Mouse (Mus musculus): ENCODE results near the gene Ptprn2.

DNA sequence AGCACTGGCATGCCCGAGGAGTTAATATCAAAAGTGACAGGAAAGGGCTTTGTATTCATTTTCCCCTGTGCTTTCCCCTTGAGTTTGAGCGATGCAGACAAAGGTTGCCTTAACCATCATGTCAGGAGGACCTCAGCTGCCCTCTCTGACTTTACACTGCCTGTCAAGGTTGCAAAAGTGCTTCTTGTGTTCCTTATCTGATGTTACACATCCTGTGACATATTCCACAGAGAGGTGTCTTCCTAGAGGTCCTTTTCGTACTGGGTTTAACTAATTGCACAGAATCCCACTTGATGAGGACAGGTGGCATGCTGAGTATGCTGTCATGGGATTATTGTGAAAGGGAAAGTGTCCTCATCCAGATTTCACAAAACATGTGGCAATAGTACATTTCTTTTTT lies 16.4 kb upstream of the Ptprn2 start:
- TF ChIP-seq USF1 (IDR thresholded peaks at IDR 0.05; ENCODE audit: low read depth), result no peak
- no peak for TF ChIP-seq POLR2A (IDR thresholded peaks at IDR 0.05; ENCODE audit: insufficient read length, low read depth)
- TF ChIP-seq REST (IDR thresholded peaks at IDR 0.05; ENCODE audit: insufficient read depth, insufficient read length), result no peak
- TF ChIP-seq E2F4 (IDR thresholded peaks at IDR 0.05; ENCODE audit: insufficient read depth), result no peak
- no peak for TF ChIP-seq TCF3 (IDR thresholded peaks at IDR 0.05; ENCODE audit: insufficient read length, low read depth)
- TF ChIP-seq CEBPB (IDR thresholded peaks at IDR 0.05; ENCODE audit: insufficient read depth, poor library complexity, severe bottlenecking), result no peak
- TF ChIP-seq MYOG (IDR thresholded peaks at IDR 0.05; ENCODE audit: control insufficient read depth in 1 of 3, insufficient read depth in 1 of 3, insufficient read length in 2 of 3, low read depth in 2 of 3), result no peak
- TF ChIP-seq MYOD1 (IDR thresholded peaks at IDR 0.05; ENCODE audit: control insufficient read depth in 1 of 3, insufficient read length in 2 of 3, low read depth in 2 of 3), result no peak
- TF ChIP-seq MAX (IDR thresholded peaks at IDR 0.05; ENCODE audit: low read depth), result no peak
